Mouse (Mus musculus) embryonic facial prominence, embryonic 13.5 days (tissue): ENCODE measurements around the gene Cdc42ep2. TPM values are rescaled to one million over a fixed set of nuclear protein-coding genes. Genes with fewer than 3 reads are reported as not detected.
A peak's percentile ranks its signal among the peaks of the same experiment; 100 is the strongest.

Experiments
- ATAC-seq: fragments of 200-750 bp; cut with Nextera tagmentation; 2 replicates; pipeline ENCODE4 v1.8.0; 2017; ENCODE audit warnings: low read depth; ENCODE audit not compliant: insufficient number of reproducible peaks, insufficient read depth, low FRiP score, low TSS enrichment
- H3K27ac ChIP-seq: fragments of 300-500 bp; sonication (generic); 2 replicates; pipeline ENCODE4 v1.5.1; 2015; ENCODE audit warnings: moderate library complexity, mild to moderate bottlenecking, inconsistent platforms
- H3K27me3 ChIP-seq: fragments of 300-500 bp; sonication (generic); 2 replicates; pipeline ENCODE4 v1.6.1; 2015; ENCODE audit warnings: mild to moderate bottlenecking, inconsistent platforms
- H3K36me3 ChIP-seq: fragments of 300-500 bp; sonication (generic); 2 replicates; pipeline ENCODE4 v1.6.1; 2015; ENCODE audit warnings: mild to moderate bottlenecking, inconsistent platforms
- H3K4me1 ChIP-seq: fragments of 300-500 bp; sonication (generic); 2 replicates; pipeline ENCODE4 v1.6.1; 2015; ENCODE audit warnings: inconsistent platforms
- H3K4me2 ChIP-seq: fragments of 300-500 bp; sonication (generic); 2 replicates; pipeline ENCODE4 v1.6.1; 2015; ENCODE audit warnings: moderate library complexity, mild to moderate bottlenecking, inconsistent platforms
- H3K4me3 ChIP-seq: fragments of 300-500 bp; sonication (generic); 2 replicates; pipeline ENCODE4 v1.5.1; 2015; ENCODE audit warnings: mild to moderate bottlenecking, inconsistent platforms
- H3K9ac ChIP-seq: fragments of 300-500 bp; sonication (generic); 2 replicates; pipeline ENCODE4 v1.6.1; 2015; ENCODE audit warnings: mild to moderate bottlenecking, inconsistent platforms
- H3K9me3 ChIP-seq: fragments of 300-500 bp; sonication (generic); 2 replicates; pipeline ENCODE4 v1.6.1; 2016; ENCODE audit warnings: inconsistent platforms
- WGBS: fragments of 180-500 bp; shearing (Covaris S2); methylation state at CpG from one replicate; pipeline ENCODE4 v1.1.7; 2015; ENCODE audit warnings: mixed read lengths; 5-methylcytosine and 5-hydroxymethylcytosine counted together
- polyA plus RNA-seq: library from polyadenylated mRNA; unstranded; fragments of >200 nt; fragmentation: Nextera tagmentation; extraction: Ambion mirVana; gene quantifications from 2 replicates; pipeline ENCODE4 v1.2.1, GENCODE M21; 2015

Gene Cdc42ep2
- polyA plus RNA-seq, 1 experiment from 2014 or later = 4.7 TPM

- 0 out of 2 replicates have a peak overlapping the region, but pooled peaks have one; percentile 21 for H3K9ac ChIP-seq
- no peak for ATAC-seq
- H3K4me1 ChIP-seq = peaks cover 30% of the 10 kb centered on the region
- no peaks in the 10 kb centered on the region for H3K9me3 ChIP-seq
- 90% methylated on average over 10 of the region's 10 CpGs for whole genome bisulfite sequencing
- H3K4me3 ChIP-seq = no peak overlapping the region
- H3K36me3 ChIP-seq = peaks cover 81% of the 10 kb centered on the region
- H3K4me2 ChIP-seq = no peak overlapping the region
- no peaks in the 10 kb centered on the region for H3K27me3 ChIP-seq
- H3K27ac ChIP-seq = no peak overlapping the region; the same call in 1 of the 2 replicates
Measured at GRCm38 (mm10) chr19:5954936-5955335, 30.3 kb upstream of the Cdc42ep2 start.

- Histone ChIP-seq H3K4me1 (peaks cover 30% of the 10 kb centered on the region), H3K4me3 (no peak overlapping the region), H3K36me3 (peaks cover 81% of the 10 kb centered on the region), H3K9me3 (no peaks in the 10 kb centered on the region), H3K4me2 (no peak overlapping the region), H3K27ac (no peak overlapping the region), H3K27me3 (no peaks in the 10 kb centered on the region), H3K9ac (peak overlapping the region; percentile 21; the same call in 1 of the 2 replicates)
- no peak for ATAC-seq
- WGBS = 81% methylated on average over 22 of the region's 22 CpGs
Measured at GRCm38 (mm10) chr19:5954031-5954710, 29.6 kb upstream of the Cdc42ep2 start.

- H3K27me3 ChIP-seq = no peaks in the 10 kb centered on the region
- H3K4me1 ChIP-seq = peaks cover 30% of the 10 kb centered on the region
- H3K9ac ChIP-seq = no peak overlapping the region; the same call in 1 of the 2 replicates
- WGBS = 88% methylated on average over 19 of the region's 19 CpGs
- H3K27ac ChIP-seq = peak overlapping the region; percentile 74
- no peak overlapping the region for H3K4me2 ChIP-seq
- no peak for ATAC-seq
- H3K36me3 ChIP-seq = peaks cover 80% of the 10 kb centered on the region
- H3K4me3 ChIP-seq = no peak overlapping the region
- H3K9me3 ChIP-seq = no peaks in the 10 kb centered on the region
Measured at GRCm38 (mm10) chr19:5953201-5953770, 28.7 kb upstream of the Cdc42ep2 start.

GRCm38 (mm10) chr19:5952071-5952691 is 27.6 kb upstream of the Cdc42ep2 start:
- Histone ChIP-seq H3K4me1 (peaks cover 30% of the 10 kb centered on the region), H3K36me3 (peaks cover 85% of the 10 kb centered on the region), H3K27me3 (no peaks in the 10 kb centered on the region), H3K4me3 (no peak overlapping the region), H3K27ac (peak overlapping the region; percentile 74), H3K9me3 (no peaks in the 10 kb centered on the region), H3K9ac (peak overlapping the region; percentile 27; the same call in 1 of the 2 replicates), H3K4me2 (no peak overlapping the region)
- 47% methylated on average over 13 of the region's 13 CpGs for WGBS
- no peak for ATAC-seq

GRCm38 (mm10) chr19:5951631-5952030 is 27.0 kb upstream of the Cdc42ep2 start:
- H3K4me3 ChIP-seq = no peak overlapping the region
- 0 out of 2 replicates have a peak overlapping the region, but pooled peaks have one; percentile 27 for H3K9ac ChIP-seq
- H3K36me3 ChIP-seq = peaks cover 87% of the 10 kb centered on the region
- 86% methylated on average over 16 of the region's 16 CpGs for WGBS
- peaks cover 30% of the 10 kb centered on the region for H3K4me1 ChIP-seq
- H3K4me2 ChIP-seq = no peak overlapping the region
- H3K9me3 ChIP-seq = no peaks in the 10 kb centered on the region
- ATAC-seq = no peak
- peak overlapping the region; percentile 74; the same call in 1 of the 2 replicates for H3K27ac ChIP-seq
- H3K27me3 ChIP-seq = no peaks in the 10 kb centered on the region

- H3K4me1 ChIP-seq = peaks cover 25% of the 10 kb centered on the region
- no peaks in the 10 kb centered on the region for H3K9me3 ChIP-seq
- H3K36me3 ChIP-seq = peaks cover 90% of the 10 kb centered on the region
- no peak overlapping the region for H3K4me2 ChIP-seq
- no peak overlapping the region for H3K27ac ChIP-seq
- 92% methylated on average over 11 of the region's 11 CpGs for whole genome bisulfite sequencing
- no peak overlapping the region for H3K9ac ChIP-seq
- no peaks in the 10 kb centered on the region for H3K27me3 ChIP-seq
- H3K4me3 ChIP-seq = no peak overlapping the region
- no peak for ATAC-seq
Measured at GRCm38 (mm10) chr19:5950218-5950617, 25.6 kb upstream of the Cdc42ep2 start.

GRCm38 (mm10) chr19:5945891-5946290 is 21.3 kb upstream of the Cdc42ep2 start:
- H3K4me2 ChIP-seq = no peak overlapping the region

GRCm38 (mm10) chr19:5945027-5945426 is 20.4 kb upstream of the Cdc42ep2 start:
- Histone ChIP-seq H3K9ac (0 out of 2 replicates have a peak overlapping the region, but pooled peaks have one; percentile 21), H3K4me2 (no peak overlapping the region), H3K27ac (peak overlapping the region; percentile 55; the same call in 1 of the 2 replicates), H3K36me3 (peaks cover 80% of the 10 kb centered on the region), H3K9me3 (no peaks in the 10 kb centered on the region), H3K4me3 (no peak overlapping the region), H3K27me3 (no peaks in the 10 kb centered on the region), H3K4me1 (peaks cover 19% of the 10 kb centered on the region)
- ATAC-seq = peak; percentile 27; the same call in 1 of the 2 replicates
- 71% methylated on average over 7 of the region's 7 CpGs for WGBS

More at GRCm38 (mm10) chr19:5945891-5946290, 21.3 kb upstream of the Cdc42ep2 start:
- Histone ChIP-seq H3K4me1 (peaks cover 12% of the 10 kb centered on the region), H3K9me3 (no peaks in the 10 kb centered on the region), H3K27ac (no peak overlapping the region), H3K36me3 (peaks cover 80% of the 10 kb centered on the region), H3K27me3 (no peaks in the 10 kb centered on the region), H3K9ac (peak overlapping the region; percentile 40; the same call in 1 of the 2 replicates), H3K4me3 (no peak overlapping the region)
- WGBS = 81% methylated on average over 8 of the region's 8 CpGs
- ATAC-seq = no peak

GRCm38 (mm10) chr19:5944145-5944544 is 19.5 kb upstream of the Cdc42ep2 start:
- H3K4me2 ChIP-seq = no peak overlapping the region
- H3K27me3 ChIP-seq = no peaks in the 10 kb centered on the region
- no peak overlapping the region for H3K4me3 ChIP-seq
- no peaks in the 10 kb centered on the region for H3K9me3 ChIP-seq
- peaks cover 79% of the 10 kb centered on the region for H3K36me3 ChIP-seq
- WGBS = 79% methylated on average over 8 of the region's 8 CpGs
- H3K9ac ChIP-seq = no peak overlapping the region
- peaks cover 26% of the 10 kb centered on the region for H3K4me1 ChIP-seq
- no peak for ATAC-seq
- no peak overlapping the region; the same call in 1 of the 2 replicates for H3K27ac ChIP-seq

- H3K4me1 ChIP-seq = peaks cover 26% of the 10 kb centered on the region
Measured at GRCm38 (mm10) chr19:5943404-5943803, 18.8 kb upstream of the Cdc42ep2 start.

GRCm38 (mm10) chr19:5942581-5942980 is 18.0 kb upstream of the Cdc42ep2 start:
- H3K4me3 ChIP-seq = no peak overlapping the region
- no peaks in the 10 kb centered on the region for H3K27me3 ChIP-seq
- no peak overlapping the region for H3K9ac ChIP-seq
- H3K9me3 ChIP-seq = no peaks in the 10 kb centered on the region
- H3K4me1 ChIP-seq = peaks cover 33% of the 10 kb centered on the region
- ATAC-seq = no peak
- no peak overlapping the region for H3K27ac ChIP-seq
- WGBS = 94% methylated on average over 7 of the region's 7 CpGs
- H3K36me3 ChIP-seq = peaks cover 67% of the 10 kb centered on the region
- no peak overlapping the region for H3K4me2 ChIP-seq

More at GRCm38 (mm10) chr19:5943404-5943803, 18.8 kb upstream of the Cdc42ep2 start:
- Histone ChIP-seq H3K9me3 (no peaks in the 10 kb centered on the region), H3K9ac (0 out of 2 replicates have a peak overlapping the region, but pooled peaks have one; percentile 6), H3K4me2 (no peak overlapping the region), H3K27me3 (no peaks in the 10 kb centered on the region), H3K4me3 (no peak overlapping the region), H3K36me3 (peaks cover 75% of the 10 kb centered on the region), H3K27ac (no peak overlapping the region)
- WGBS = 93% methylated on average over 15 of the region's 15 CpGs
- no peak for ATAC-seq
